Mouse (Mus musculus) cortical plate, adult 2 months (tissue): ENCODE data around the gene Unk. TPM values are rescaled to one million over a fixed set of nuclear protein-coding genes. Genes with fewer than 3 reads are reported as not detected.

ENCODE experiments used
- H3K27ac ChIP-seq: fragments of 200-500 bp; 2 replicates; pipeline ENCODE4 v1.5.1; 2012; ENCODE audit warnings: low read length, control low read depth, inconsistent platforms; ENCODE audit not compliant: insufficient read depth
- H3K4me1 ChIP-seq: fragments of 200-500 bp; 2 replicates; pipeline ENCODE4 v1.6.1; 2011; ENCODE audit warnings: low read length; ENCODE audit not compliant: control insufficient read depth, insufficient read depth
- H3K4me3 ChIP-seq: fragments of 200-500 bp; 2 replicates; pipeline ENCODE4 v1.5.1; 2011; ENCODE audit warnings: mild to moderate bottlenecking, low read length, control low read depth; ENCODE audit not compliant: insufficient read depth
- CTCF ChIP-seq: fragments of 200-500 bp; IDR thresholded peaks from 2 replicates; pipeline ENCODE4 v1.5.1; 2011; ENCODE audit warnings: mild to moderate bottlenecking, control low read depth, low read length; ENCODE audit not compliant: insufficient read depth; ENCODE audit errors: extremely low read depth
- POLR2A ChIP-seq: fragments of 200-500 bp; IDR thresholded peaks from 2 replicates; pipeline ENCODE4 v1.6.1; 2011; ENCODE audit warnings: mild to moderate bottlenecking, low read length, control low read depth; ENCODE audit not compliant: insufficient read depth; ENCODE audit errors: extremely low read depth
- polyA plus RNA-seq: library from polyadenylated mRNA; depleted of rRNA; stranded (reverse); fragments of >200 nt; gene quantifications from 2 replicates; pipeline ENCODE4 v1.2.3, GENCODE M21; 2012; rRNA removed

Gene Unk
- 31.1 and 33.4 TPM in 2 replicates for polyA plus RNA-seq

- Histone ChIP-seq H3K4me3 (peak within 1 kb of the TSS; percentile 60), H3K4me1 (peaks cover 4% of the 10 kb centered on the region), H3K27ac (peak within 1 kb of the TSS; percentile 97)
- TF ChIP-seq POLR2A (peak; percentile 59), CTCF (no peak)
Observed at GRCm38 (mm10) chr11:116030088-116030897, at the start of gene Unk. Gene Unk (plus strand): TSS chr11:116030322.

GRCm38 (mm10) chr11:115982472-115982871, 47.6 kb upstream of the Unk start:
- Histone ChIP-seq H3K4me3 (no peak overlapping the region), H3K4me1 (no peaks in the 10 kb centered on the region), H3K27ac (no peak overlapping the region)
- TF ChIP-seq CTCF (no peak), POLR2A (no peak)

- Histone ChIP-seq H3K27ac (no peak overlapping the region), H3K4me1 (no peaks in the 10 kb centered on the region), H3K4me3 (no peak overlapping the region)
- TF ChIP-seq POLR2A (no peak), CTCF (no peak)
Observed at GRCm38 (mm10) chr11:115983291-115983690, 46.8 kb upstream of the Unk start.

GRCm38 (mm10) chr11:115989686-115990085, 40.4 kb upstream of the Unk start:
- no peak for TF ChIP-seq POLR2A
- TF ChIP-seq CTCF = no peak

GRCm38 (mm10) chr11:115992098-115992497, 38.0 kb upstream of the Unk start:
- no peaks in the 10 kb centered on the region for H3K4me1 ChIP-seq
- 0 out of 2 replicates have a peak, but pooled peaks have one; percentile 24 for TF ChIP-seq POLR2A
- no peak for TF ChIP-seq CTCF
- peak overlapping the region; percentile 57; the same call in 1 of the 2 replicates for H3K27ac ChIP-seq
- H3K4me3 ChIP-seq = no peak overlapping the region

More at GRCm38 (mm10) chr11:115989686-115990085, 40.4 kb upstream of the Unk start:
- H3K27ac ChIP-seq = no peak overlapping the region
- H3K4me1 ChIP-seq = no peaks in the 10 kb centered on the region
- H3K4me3 ChIP-seq = no peak overlapping the region

- Histone ChIP-seq H3K4me3 (no peak overlapping the region), H3K27ac (no peak overlapping the region), H3K4me1 (no peaks in the 10 kb centered on the region)
- TF ChIP-seq POLR2A = no peak
- no peak for TF ChIP-seq CTCF
Observed at GRCm38 (mm10) chr11:115995256-115995655, 34.9 kb upstream of the Unk start.

GRCm38 (mm10) chr11:115997047-115997446, 33.1 kb upstream of the Unk start:
- Histone ChIP-seq H3K27ac (no peak overlapping the region), H3K4me1 (no peaks in the 10 kb centered on the region), H3K4me3 (no peak overlapping the region)
- TF ChIP-seq POLR2A (no peak), CTCF (no peak)

- no peaks in the 10 kb centered on the region for H3K4me1 ChIP-seq
- no peak overlapping the region for H3K4me3 ChIP-seq
- H3K27ac ChIP-seq = no peak overlapping the region
- no peak for TF ChIP-seq POLR2A
- TF ChIP-seq CTCF = no peak
Observed at GRCm38 (mm10) chr11:115997662-115998061, 32.5 kb upstream of the Unk start.

GRCm38 (mm10) chr11:115999027-115999426, 31.1 kb upstream of the Unk start:
- TF ChIP-seq CTCF (no peak), POLR2A (no peak)
- Histone ChIP-seq H3K4me3 (no peak overlapping the region), H3K4me1 (no peaks in the 10 kb centered on the region), H3K27ac (no peak overlapping the region)
